Mouse (Mus musculus): ENCODE data around the gene Cyth2. TPM values are rescaled to one million over a fixed set of nuclear protein-coding genes. Genes with fewer than 3 reads are reported as not detected.

The Cyth2 gene
- polyA plus RNA-seq, 1 experiment from 2014 or later, result 327 TPM

Other genes starting within 250 kb of the Cyth2 start
- 24.2 and 24.5 TPM in 2 replicates for gene Bcat2, start 244.4 kb downstream of the Cyth2 start, polyA plus RNA-seq (2015; fragmentation: Nextera tagmentation; extraction: Ambion mirVana)
- not detected in 2 replicates for gene Fgf21, start 199.1 kb downstream of the Cyth2 start, polyA plus RNA-seq (2015; fragmentation: Nextera tagmentation; extraction: Ambion mirVana)
- not detected in 2 replicates for gene Fut1, start 197.3 kb downstream of the Cyth2 start, polyA plus RNA-seq (2015; fragmentation: Nextera tagmentation; extraction: Ambion mirVana)
- not detected in 2 replicates for gene Izumo1, start 192.8 kb downstream of the Cyth2 start, polyA plus RNA-seq (2015; fragmentation: Nextera tagmentation; extraction: Ambion mirVana)
- 13.5 and 15.1 TPM in 2 replicates for gene Rasip1, start 187.1 kb downstream of the Cyth2 start, polyA plus RNA-seq (2015; fragmentation: Nextera tagmentation; extraction: Ambion mirVana)
- gene Mamstr, start 174.6 kb downstream of the Cyth2 start, polyA plus RNA-seq (2015; fragmentation: Nextera tagmentation; extraction: Ambion mirVana), result 2.8 and 4.2 TPM in 2 replicates
- gene Fut2, start 148.2 kb downstream of the Cyth2 start, polyA plus RNA-seq (2015; fragmentation: Nextera tagmentation; extraction: Ambion mirVana), result 0.10 and 0.21 TPM in 2 replicates
- gene Ntn5, start 130.6 kb downstream of the Cyth2 start, polyA plus RNA-seq (2015; fragmentation: Nextera tagmentation; extraction: Ambion mirVana), result 0.80 and 0.84 TPM in 2 replicates
- gene Sec1, start 120.2 kb downstream of the Cyth2 start, polyA plus RNA-seq (2015; fragmentation: Nextera tagmentation; extraction: Ambion mirVana), result 0.10 and 0.25 TPM in 2 replicates
- 40.1 and 64.4 TPM in 2 replicates for gene Car11, start 114.7 kb downstream of the Cyth2 start, polyA plus RNA-seq (2015; fragmentation: Nextera tagmentation; extraction: Ambion mirVana)
- gene Dbp, start 109.5 kb downstream of the Cyth2 start, polyA plus RNA-seq (2015; fragmentation: Nextera tagmentation; extraction: Ambion mirVana), result 4.1 and 4.3 TPM in 2 replicates
- 567 and 579 TPM in 2 replicates for gene Rpl18, start 99.1 kb downstream of the Cyth2 start, polyA plus RNA-seq (2015; fragmentation: Nextera tagmentation; extraction: Ambion mirVana)
- 29.9 and 31.1 TPM in 2 replicates for gene Sphk2, start 96.6 kb downstream of the Cyth2 start, polyA plus RNA-seq (2015; fragmentation: Nextera tagmentation; extraction: Ambion mirVana)
- 0.60 and 1.1 TPM in 2 replicates for gene Fam83e, start 93.4 kb downstream of the Cyth2 start, polyA plus RNA-seq (2015; fragmentation: Nextera tagmentation; extraction: Ambion mirVana)
- not detected in 2 replicates for gene Spaca4, start 88.8 kb downstream of the Cyth2 start, polyA plus RNA-seq (2015; fragmentation: Nextera tagmentation; extraction: Ambion mirVana)
- gene Lmtk3, start 30.8 kb downstream of the Cyth2 start, polyA plus RNA-seq (2015; fragmentation: Nextera tagmentation; extraction: Ambion mirVana), result 18.9 and 26.4 TPM in 2 replicates
- gene Sult2b1, start 29.9 kb downstream of the Cyth2 start, polyA plus RNA-seq (2015; fragmentation: Nextera tagmentation; extraction: Ambion mirVana), result 5.5 and 7.1 TPM in 2 replicates
- 0.85 and 1.1 TPM in 2 replicates for gene Kcnj14, start 10.2 kb upstream of the Cyth2 start, polyA plus RNA-seq (2015; fragmentation: Nextera tagmentation; extraction: Ambion mirVana)
- 45.3 and 46.1 TPM in 2 replicates for gene Grwd1, start 16.4 kb upstream of the Cyth2 start, polyA plus RNA-seq (2015; fragmentation: Nextera tagmentation; extraction: Ambion mirVana)
- 41.8 TPM in 2 replicates for gene Kdelr1, start 58.2 kb upstream of the Cyth2 start, polyA plus RNA-seq (2015; fragmentation: Nextera tagmentation; extraction: Ambion mirVana)
- gene Grin2d, start 63.8 kb upstream of the Cyth2 start, polyA plus RNA-seq (2015; fragmentation: Nextera tagmentation; extraction: Ambion mirVana), result 0.56 and 1.5 TPM in 2 replicates
- 0.63 TPM in 1 of 2 replicates, not detected in the other for gene Syngr4, start 82.1 kb upstream of the Cyth2 start, polyA plus RNA-seq (2015; fragmentation: Nextera tagmentation; extraction: Ambion mirVana)
- gene Tmem143, start 82.4 kb upstream of the Cyth2 start, polyA plus RNA-seq (2015; fragmentation: Nextera tagmentation; extraction: Ambion mirVana), result 5.7 and 6.0 TPM in 2 replicates
- 19.2 and 21.6 TPM in 2 replicates for gene Emp3, start 106.8 kb upstream of the Cyth2 start, polyA plus RNA-seq (2015; fragmentation: Nextera tagmentation; extraction: Ambion mirVana)
- 3.1 and 4.6 TPM in 2 replicates for gene Ccdc114, start 109.5 kb upstream of the Cyth2 start, polyA plus RNA-seq (2015; fragmentation: Nextera tagmentation; extraction: Ambion mirVana)
- 0.47 and 0.86 TPM in 2 replicates for gene Abcc6, start 215.7 kb upstream of the Cyth2 start, polyA plus RNA-seq (2015; fragmentation: Nextera tagmentation; extraction: Ambion mirVana)
- gene Nomo1, start 219.1 kb upstream of the Cyth2 start, polyA plus RNA-seq (2015; fragmentation: Nextera tagmentation; extraction: Ambion mirVana), result 46.0 and 47.1 TPM in 2 replicates